Comparison of ENCODE assay signal across 7 mouse cellular contexts in the genomic region with DNA sequence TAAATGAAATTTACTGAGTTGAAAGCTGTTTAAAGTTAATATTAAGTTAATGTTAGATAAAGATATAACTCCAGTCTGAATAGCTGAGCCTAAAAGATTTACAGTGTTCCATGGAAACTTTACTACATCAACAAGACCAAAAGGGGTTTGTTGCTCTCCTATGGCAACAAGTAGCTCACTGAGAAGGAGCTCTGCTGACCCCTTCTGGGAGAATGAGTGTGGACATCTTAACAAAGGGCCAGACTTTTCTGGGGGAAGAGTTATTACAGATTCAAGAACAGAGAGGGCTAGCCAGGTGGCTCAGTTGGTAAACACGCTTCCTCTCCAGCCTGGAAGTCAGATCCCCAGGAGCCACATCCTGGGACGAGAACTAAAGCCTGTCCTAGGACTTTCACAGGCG. TPM values are rescaled to one million over a fixed set of nuclear protein-coding genes. Genes with fewer than 3 reads are reported as not detected.
DNase-seq lines count a peak whose midpoint lies in the region; ATAC-seq and TF ChIP-seq lines count a peak whose summit lies in the region.

No protein-coding gene starts in this region.

- no peak overlapping the region for H3K4me3 ChIP-seq in E14TG2a.4 (replicated peaks; ENCODE audit: low read length)
- H3K4me3 ChIP-seq in limb, embryonic 14.5 days (replicated peaks; ENCODE audit: low read length) = no peak overlapping the region

- peak; percentile 39 for DNase-seq in Patski (ENCODE audit: low read depth, low spot score)
- DNase-seq in cerebellum, postnatal 25 days = peak; percentile 45 to 67
- DNase-seq in gastrocnemius, postnatal 25 days = peak; percentile 42
- peak; percentile 68 for DNase-seq in kidney, adult 9 months
- peak; percentile 86 for DNase-seq in limb, embryonic 14.5 days (ENCODE audit: low spot score)
- peak; percentile 48 for DNase-seq in retina, postnatal 7 days (ENCODE audit: low read depth, low spot score)

- in situ Hi-C loops in Patski (cut with MboI; ENCODE audit: low pct_unique_long_range_greater_than_20kb) = loop anchor here (5.0 to 25.0 kb wide), 7 partner anchors 190 to 1523 kb away; a partner anchor contains a TSS

- TF ChIP-seq POLR2A in limb, embryonic 14.5 days (IDR thresholded peaks at IDR 0.05; ENCODE audit: borderline replicate concordance, extremely low read depth, insufficient read depth, insufficient read length) = no peak

- WGBS in limb, embryonic 14.5 days = 31% methylated on average over 3 of the region's 3 CpGs

- 0 out of 2 replicates have a peak, but pooled peaks cover 1% of the 10 kb centered on the region for H3K36me3 ChIP-seq in E14TG2a.4 (ENCODE audit: insufficient read depth, low read length)
- H3K36me3 ChIP-seq in limb, embryonic 14.5 days (ENCODE audit: control insufficient read depth, insufficient read depth, low read length) = no peaks in the 10 kb centered on the region

- H3K9me3 ChIP-seq in E14TG2a.4 (ENCODE audit: low read length) = no peaks in the 10 kb centered on the region
- H3K9me3 ChIP-seq in limb, embryonic 14.5 days (ENCODE audit: control insufficient read depth, low read length) = no peaks in the 10 kb centered on the region

- TF ChIP-seq CTCF in E14TG2a.4 (conservative IDR thresholded peaks at IDR 0.05; ENCODE audit: low read length) (peak; percentile 23), Patski (IDR thresholded peaks at IDR 0.05) (peak; percentile 92)

- H3K27me3 ChIP-seq in E14TG2a.4 (ENCODE audit: insufficient read depth, low read length) (no peaks in the 10 kb centered on the region), Patski (no peaks in the 10 kb centered on the region)
- H3K27me3 ChIP-seq in limb, embryonic 14.5 days (ENCODE audit: control insufficient read depth, insufficient read depth, low read length) = no peaks in the 10 kb centered on the region

- no peak overlapping the region for H3K4me2 ChIP-seq in limb, embryonic 14.5 days (replicated peaks; ENCODE audit: low read depth, low read length, severe bottlenecking)

- H3K9ac ChIP-seq in limb, embryonic 14.5 days (ENCODE audit: low read depth, low read length, severe bottlenecking) = no peak overlapping the region

- H3K4me1 ChIP-seq in E14TG2a.4 (replicated peaks; ENCODE audit: low read depth, low read length) = no peaks in the 10 kb centered on the region
- no peaks in the 10 kb centered on the region for H3K4me1 ChIP-seq in limb, embryonic 14.5 days (ENCODE audit: control insufficient read depth, insufficient read depth, low read length)

- H3K27ac ChIP-seq in limb, embryonic 14.5 days (replicated peaks; ENCODE audit: low read depth, low read length) = no peak overlapping the region

- CTCF ChIA-PET in Patski (lab: Charles Lee) = interaction anchor here (0.8 to 6.5 kb wide), 8 partner anchors 8 to 287 kb away, joined by 3 to 56 read pairs (median 4); a partner anchor contains a TSS

- POLR2A ChIA-PET in Patski (lab: Charles Lee) = no interaction called here

- peak; percentile 90 for ATAC-seq in Patski
- peak; percentile 87 for ATAC-seq in limb, embryonic 14.5 days (ENCODE audit: low FRiP score, low read depth)

RNA-seq across cellular contexts. Expression of a gene that starts 54.5 kb away (rescaled TPM):
- polyA plus RNA-seq in Patski (2021) = 32.6 TPM
- total RNA-seq in gastrocnemius, postnatal 25 days (2021) = 10 to 100 TPM; 39.2 to 39.7 TPM
- polyA plus RNA-seq in limb, embryonic 14.5 days (2012; rRNA removed) = 26.2 and 29.1 TPM in 2 replicates
- 20.9 and 21.4 TPM in 2 replicates for polyA plus RNA-seq in limb, embryonic 14.5 days (2014; fragmentation: Nextera tagmentation; extraction: Ambion mirVana)
